Mouse (Mus musculus): ENCODE data around the gene Saxo2. TPM values are rescaled to one million over a fixed set of nuclear protein-coding genes. Genes with fewer than 3 reads are reported as not detected.

Saxo2 gene
- polyA plus RNA-seq, 1 experiment from 2014 or later: 37.7 TPM

GRCm38 (mm10) chr7:82609629-82610028 lies 38.7 kb downstream of the Saxo2 start:
- Histone ChIP-seq H3K27me3 (replicated peaks) (no peaks in the 10 kb centered on the region), H3K9ac (replicated peaks) (no peak overlapping the region), H3K27ac (replicated peaks) (no peak overlapping the region), H3K4me2 (no peak overlapping the region), H3K36me3 (no peaks in the 10 kb centered on the region), H3K9me3 (replicated peaks) (no peaks in the 10 kb centered on the region), H3K4me3 (replicated peaks) (no peak overlapping the region), H3K4me1 (no peaks in the 10 kb centered on the region)
- WGBS: 75% methylated on average over 3 of the region's 3 CpGs
- ATAC-seq (ENCODE audit: low FRiP score): no peak

- no peak for ATAC-seq (ENCODE audit: low FRiP score)
- no peak overlapping the region for H3K9ac ChIP-seq (replicated peaks)
- 87% methylated on average over 6 of the region's 6 CpGs for WGBS
- H3K9me3 ChIP-seq (replicated peaks): no peaks in the 10 kb centered on the region
- H3K4me2 ChIP-seq: no peak overlapping the region
- no peaks in the 10 kb centered on the region for H3K27me3 ChIP-seq (replicated peaks)
- no peaks in the 10 kb centered on the region; the same call in 1 of the 2 replicates for H3K4me1 ChIP-seq
- H3K4me3 ChIP-seq (replicated peaks): no peak overlapping the region
- H3K27ac ChIP-seq (replicated peaks): no peak overlapping the region
- no peaks in the 10 kb centered on the region for H3K36me3 ChIP-seq
These were observed 42.9 kb downstream of the Saxo2 start for GRCm38 (mm10) chr7:82605425-82605824.

DNA sequence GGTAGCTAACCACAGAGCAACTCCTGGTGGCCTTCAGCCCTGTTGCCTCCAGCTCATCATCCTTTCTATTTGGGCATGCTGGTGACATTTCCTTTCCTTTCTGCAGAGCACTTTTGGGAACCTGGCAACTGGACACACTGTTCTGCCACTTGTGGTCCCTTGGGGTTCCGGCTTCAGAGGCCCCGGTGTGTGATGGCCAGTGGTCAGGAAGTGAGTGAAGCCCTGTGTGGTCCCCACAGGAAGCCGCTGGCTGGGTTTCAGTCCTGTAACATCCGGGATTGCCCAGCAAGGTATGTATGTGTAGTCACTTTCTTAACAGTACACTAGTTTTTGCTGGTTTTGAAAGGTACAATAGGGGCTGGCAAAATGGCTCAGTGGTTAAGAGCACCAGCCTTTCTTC lies 46.3 kb downstream of the Saxo2 start:
- Histone ChIP-seq H3K27me3 (replicated peaks) (no peaks in the 10 kb centered on the region), H3K9ac (replicated peaks) (no peak overlapping the region), H3K4me3 (replicated peaks) (no peak overlapping the region), H3K36me3 (no peaks in the 10 kb centered on the region), H3K4me1 (no peaks in the 10 kb centered on the region; the same call in 1 of the 2 replicates), H3K4me2 (no peak overlapping the region), H3K9me3 (replicated peaks) (no peaks in the 10 kb centered on the region), H3K27ac (replicated peaks) (no peak overlapping the region)
- no peak for ATAC-seq (ENCODE audit: low FRiP score)
- 90% methylated on average over 4 of the region's 4 CpGs for WGBS

GRCm38 (mm10) chr7:82590931-82591330 lies 57.4 kb downstream of the Saxo2 start:
- Histone ChIP-seq H3K36me3 (no peaks in the 10 kb centered on the region), H3K27ac (replicated peaks) (no peak overlapping the region), H3K9ac (replicated peaks) (no peak overlapping the region), H3K27me3 (replicated peaks) (no peaks in the 10 kb centered on the region), H3K4me1 (no peaks in the 10 kb centered on the region), H3K4me3 (replicated peaks) (no peak overlapping the region), H3K9me3 (replicated peaks) (no peaks in the 10 kb centered on the region), H3K4me2 (no peak overlapping the region)
- 92% methylated on average over 6 of the region's 6 CpGs for WGBS
- ATAC-seq (ENCODE audit: low FRiP score): no peak

Other genes starting within 250 kb of the Saxo2 start
- 20.8 and 21.1 TPM in 2 replicates for gene Efl1, start 86 bp upstream of the Saxo2 start, polyA plus RNA-seq (2015; fragmentation: Nextera tagmentation; extraction: Ambion mirVana)
- 17.7 and 21.3 TPM in 2 replicates for gene Mex3b, start 218.8 kb upstream of the Saxo2 start, polyA plus RNA-seq (2015; fragmentation: Nextera tagmentation; extraction: Ambion mirVana)

All from neural tube, embryonic 15.5 days (tissue).